Mouse (Mus musculus): ENCODE data around the gene Sult2b1.

Gene Sult2b1

GRCm38 (mm10) chr7:45700301-45701015 lies 84.0 kb downstream of the Sult2b1 start:
- in situ Hi-C loops (cut with MboI, MseI) = no loop called here

- in situ Hi-C loops (cut with MboI, MseI) = no loop called here
These were observed 84.8 kb downstream of the Sult2b1 start, which contains the start of gene Car11 for GRCm38 (mm10) chr7:45699523-45700141. Gene Car11, plus strand, starts transcription at chr7:45699843.

GRCm38 (mm10) chr7:45697894-45698293 lies 86.6 kb downstream of the Sult2b1 start:
- in situ Hi-C loops (cut with MboI, MseI) = no loop called here

- in situ Hi-C loops (cut with MboI, MseI) = no loop called here
These were observed 89.4 kb downstream of the Sult2b1 start for GRCm38 (mm10) chr7:45695098-45695497.

GRCm38 (mm10) chr7:45693921-45694591 lies 90.4 kb downstream of the Sult2b1 start, which contains the start of gene Sec1:
Gene Sec1, minus strand, starts transcription at chr7:45694402.
- in situ Hi-C loops (cut with MboI, MseI) = no loop called here

DNA sequence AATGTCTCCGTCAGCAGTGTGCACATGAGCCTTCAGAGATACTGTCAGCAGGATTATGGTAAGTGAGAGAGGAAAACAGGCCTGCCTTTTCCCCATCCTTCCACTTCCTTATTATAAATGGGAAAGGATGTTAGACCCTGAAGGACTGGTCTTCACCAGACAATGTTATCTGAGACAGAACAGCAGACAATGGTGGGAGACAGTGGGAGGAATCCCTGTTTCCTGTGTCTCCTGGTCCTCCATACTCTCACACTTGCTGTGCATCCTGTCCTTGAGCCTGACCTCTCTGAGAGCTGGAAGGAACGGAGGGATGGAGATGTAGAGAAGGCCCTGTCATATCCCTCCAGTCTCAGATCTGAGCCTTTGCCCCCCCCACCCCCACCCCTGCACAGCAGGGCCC lies 92.1 kb downstream of the Sult2b1 start:
- in situ Hi-C loops (cut with MboI, MseI) = no loop called here

- in situ Hi-C loops (cut with MboI, MseI) = no loop called here
These were observed 94.7 kb downstream of the Sult2b1 start for GRCm38 (mm10) chr7:45689800-45690199.

GRCm38 (mm10) chr7:45689099-45689498 lies 95.4 kb downstream of the Sult2b1 start:
- in situ Hi-C loops (cut with MboI, MseI) = no loop called here

GRCm38 (mm10) chr7:45686841-45687240 lies 97.6 kb downstream of the Sult2b1 start:
- in situ Hi-C loops (cut with MboI, MseI) = no loop called here

GRCm38 (mm10) chr7:45685811-45686210 lies 98.7 kb downstream of the Sult2b1 start:
- in situ Hi-C loops (cut with MboI, MseI) = no loop called here

DNA sequence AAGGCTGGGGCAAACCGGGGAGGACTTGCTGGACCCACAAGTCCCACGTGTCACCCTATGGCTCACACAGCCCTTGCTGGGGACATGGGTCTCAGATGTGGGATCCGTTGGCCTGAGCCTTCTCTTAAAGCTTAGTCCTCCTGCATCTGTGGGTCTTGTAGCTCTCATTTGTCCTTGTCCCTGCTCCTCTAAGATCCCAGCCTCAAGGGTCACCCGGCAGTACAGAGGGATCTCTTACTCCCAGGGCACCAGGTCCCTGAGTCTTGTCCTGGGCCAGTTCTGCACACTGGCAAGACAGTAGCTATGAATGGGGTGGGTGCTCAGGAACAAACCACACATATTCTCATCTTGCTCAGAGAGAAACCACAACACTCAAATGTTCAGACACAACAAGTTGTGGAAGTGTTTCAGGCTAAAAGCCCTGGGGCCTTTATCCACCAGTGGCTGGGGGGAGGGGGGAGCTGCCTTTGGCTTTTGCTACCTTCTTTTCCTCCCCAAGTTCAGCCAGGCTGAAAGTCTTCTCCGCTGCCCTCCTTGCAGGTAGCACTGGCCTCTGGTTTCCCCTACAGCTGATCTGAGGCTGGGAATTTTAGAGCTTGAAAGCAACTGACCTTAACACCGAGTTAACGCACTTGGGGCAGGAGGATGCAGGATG lies 100.9 kb downstream of the Sult2b1 start, which contains the start of gene Ntn5:
Gene Ntn5, plus strand, starts transcription at position 627 of the 655 bp plus-strand sequence.
- in situ Hi-C loops (cut with MboI, MseI) = no loop called here

DNA sequence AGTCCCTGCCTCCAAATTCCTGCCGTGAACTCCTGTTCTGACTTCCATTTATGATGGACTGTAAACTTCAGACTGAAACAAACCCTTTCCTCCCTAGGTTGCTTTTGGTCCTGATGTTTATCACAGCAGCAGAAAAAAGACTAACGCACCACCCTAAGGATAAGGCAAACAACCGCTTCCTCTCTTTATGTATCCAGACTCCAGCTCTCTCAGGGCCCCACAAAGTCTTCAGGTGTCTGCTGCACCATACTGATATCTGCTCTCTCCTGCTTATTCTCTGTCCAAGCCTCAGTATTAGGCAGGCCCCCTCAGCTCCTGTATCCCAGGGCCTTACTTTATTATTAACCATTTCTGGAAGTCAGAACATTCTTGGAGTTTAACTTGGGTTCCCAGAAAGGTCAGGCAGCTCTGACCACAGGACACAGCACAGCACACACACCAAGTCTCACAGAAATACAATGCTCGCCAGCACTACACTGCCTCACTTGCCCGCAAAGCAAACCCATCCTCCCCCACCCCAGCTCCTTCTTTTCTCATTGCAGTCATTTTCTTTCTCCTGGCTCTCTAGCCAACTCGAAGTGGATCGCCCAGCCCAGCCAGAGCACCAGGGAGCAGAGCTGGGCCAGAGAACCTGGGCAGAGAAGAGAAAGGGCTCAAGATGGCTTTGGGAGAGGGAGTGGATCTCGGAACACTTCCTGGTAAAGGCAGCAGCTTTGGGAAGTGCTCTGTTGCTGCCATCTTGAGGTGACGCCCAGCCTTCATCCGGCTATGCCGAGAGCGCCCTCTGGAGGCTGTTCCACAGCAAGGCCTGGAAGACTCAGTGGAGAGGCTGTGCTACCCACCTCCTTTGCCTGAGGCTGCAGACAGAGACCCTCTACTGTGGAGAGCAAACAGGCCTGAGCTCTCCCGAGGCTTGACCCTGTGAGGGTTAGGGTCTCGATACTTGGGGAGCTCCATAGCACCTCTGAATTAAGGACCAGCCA lies 102.0 kb downstream of the Sult2b1 start:
- in situ Hi-C loops (cut with MboI, MseI) = no loop called here

- in situ Hi-C loops (cut with MboI, MseI) = no loop called here
These were observed 103.3 kb downstream of the Sult2b1 start for GRCm38 (mm10) chr7:45681046-45681736.

Data from T-helper 17 cell (primary cell).